Mouse (Mus musculus) myocyte (in vitro differentiated cells): ENCODE measurements around the gene Gimap9. TPM values are rescaled to one million over a fixed set of nuclear protein-coding genes. Genes with fewer than 3 reads are reported as not detected.

ENCODE experiments used
- H3K27me3 ChIP-seq: one replicate; pipeline ENCODE4 v1.6.1; 2011; ENCODE audit not compliant: control insufficient read depth, insufficient read depth, insufficient read length
- H3K36me3 ChIP-seq: one replicate; pipeline ENCODE4 v1.6.1; 2011; ENCODE audit not compliant: control insufficient read depth, insufficient read depth
- H3K4me2 ChIP-seq: one replicate; pipeline ENCODE4 v1.6.1; 2011; ENCODE audit warnings: low read depth, control low read depth
- H3K4me3 ChIP-seq: one replicate; pipeline ENCODE4 v1.5.1; 2011; ENCODE audit warnings: mild to moderate bottlenecking, control low read depth, moderate library complexity
- H3K79me2 ChIP-seq: one replicate; pipeline ENCODE4 v1.6.1; 2011; ENCODE audit not compliant: control insufficient read depth, insufficient read depth
- H3ac ChIP-seq: one replicate; pipeline ENCODE4 v1.6.1; 2011; ENCODE audit not compliant: control insufficient read depth, insufficient read length
- CEBPB ChIP-seq: IDR thresholded peaks from 2 replicates; pipeline ENCODE4 v1.6.1; 2011; ENCODE audit warnings: mild to moderate bottlenecking, moderate library complexity; ENCODE audit not compliant: poor library complexity, insufficient read depth, severe bottlenecking
- E2F4 ChIP-seq: IDR thresholded peaks from one replicate; pipeline ENCODE4 v1.6.1; 2011; ENCODE audit warnings: mild to moderate bottlenecking, control low read depth, moderate library complexity; ENCODE audit not compliant: insufficient read depth
- MAX ChIP-seq: IDR thresholded peaks from one replicate; pipeline ENCODE4 v1.6.1; 2011; ENCODE audit warnings: low read depth, mild to moderate bottlenecking, control low read depth
- MYOD1 ChIP-seq, 3 experiments: IDR thresholded peaks; one replicate each; pipeline ENCODE4 v1.6.1; 2011; ENCODE audit warnings: control low read depth in 2 of 3, low read depth in 2 of 3, mild to moderate bottlenecking in 2 of 3, moderate library complexity in 1 of 3; ENCODE audit not compliant: insufficient read length in 2 of 3, control insufficient read depth in 1 of 3
- MYOG ChIP-seq, 3 experiments: IDR thresholded peaks; one replicate each; pipeline ENCODE4 v1.6.1; 2011; ENCODE audit warnings: control low read depth in 2 of 3, low read depth in 2 of 3, mild to moderate bottlenecking in 2 of 3; ENCODE audit not compliant: insufficient read length in 2 of 3, control insufficient read depth in 1 of 3, insufficient read depth in 1 of 3
- POLR2A ChIP-seq: IDR thresholded peaks from one replicate; pipeline ENCODE4 v1.6.1; 2011; ENCODE audit warnings: low read depth, mild to moderate bottlenecking, control low read depth, moderate library complexity; ENCODE audit not compliant: insufficient read length
- POLR2AphosphoS2 ChIP-seq: IDR thresholded peaks from one replicate; pipeline ENCODE4 v1.6.1; 2011; ENCODE audit warnings: low read depth, control low read depth; ENCODE audit not compliant: insufficient read length
- REST ChIP-seq: IDR thresholded peaks from one replicate; pipeline ENCODE4 v1.6.1; 2011; ENCODE audit warnings: mild to moderate bottlenecking, control low read depth, moderate library complexity; ENCODE audit not compliant: insufficient read depth, insufficient read length
- SRF ChIP-seq: IDR thresholded peaks from one replicate; pipeline ENCODE4 v1.6.1; 2011; ENCODE audit warnings: low read depth; ENCODE audit not compliant: control insufficient read depth, insufficient read length
- TCF12 ChIP-seq: IDR thresholded peaks from one replicate; pipeline ENCODE4 v1.6.1; 2011; ENCODE audit warnings: mild to moderate bottlenecking, control low read depth; ENCODE audit not compliant: poor library complexity, insufficient read depth, severe bottlenecking
- TCF3 ChIP-seq: IDR thresholded peaks from one replicate; pipeline ENCODE4 v1.6.1; 2011; ENCODE audit warnings: low read depth, control low read depth; ENCODE audit not compliant: insufficient read length
- USF1 ChIP-seq: IDR thresholded peaks from one replicate; pipeline ENCODE4 v1.6.1; 2011; ENCODE audit warnings: low read depth, mild to moderate bottlenecking, control low read depth, moderate library complexity
- polyA plus RNA-seq: library from polyadenylated mRNA; unstranded; fragments of >200 nt; fragmentation: generic; extraction: Trizol; gene quantifications from one replicate; pipeline ENCODE4 v1.2.1, GENCODE M21; 2012; ENCODE audit warnings: missing spikeins

Gene Gimap9
- polyA plus RNA-seq, 1 experiment, result 0.42 TPM

DNA sequence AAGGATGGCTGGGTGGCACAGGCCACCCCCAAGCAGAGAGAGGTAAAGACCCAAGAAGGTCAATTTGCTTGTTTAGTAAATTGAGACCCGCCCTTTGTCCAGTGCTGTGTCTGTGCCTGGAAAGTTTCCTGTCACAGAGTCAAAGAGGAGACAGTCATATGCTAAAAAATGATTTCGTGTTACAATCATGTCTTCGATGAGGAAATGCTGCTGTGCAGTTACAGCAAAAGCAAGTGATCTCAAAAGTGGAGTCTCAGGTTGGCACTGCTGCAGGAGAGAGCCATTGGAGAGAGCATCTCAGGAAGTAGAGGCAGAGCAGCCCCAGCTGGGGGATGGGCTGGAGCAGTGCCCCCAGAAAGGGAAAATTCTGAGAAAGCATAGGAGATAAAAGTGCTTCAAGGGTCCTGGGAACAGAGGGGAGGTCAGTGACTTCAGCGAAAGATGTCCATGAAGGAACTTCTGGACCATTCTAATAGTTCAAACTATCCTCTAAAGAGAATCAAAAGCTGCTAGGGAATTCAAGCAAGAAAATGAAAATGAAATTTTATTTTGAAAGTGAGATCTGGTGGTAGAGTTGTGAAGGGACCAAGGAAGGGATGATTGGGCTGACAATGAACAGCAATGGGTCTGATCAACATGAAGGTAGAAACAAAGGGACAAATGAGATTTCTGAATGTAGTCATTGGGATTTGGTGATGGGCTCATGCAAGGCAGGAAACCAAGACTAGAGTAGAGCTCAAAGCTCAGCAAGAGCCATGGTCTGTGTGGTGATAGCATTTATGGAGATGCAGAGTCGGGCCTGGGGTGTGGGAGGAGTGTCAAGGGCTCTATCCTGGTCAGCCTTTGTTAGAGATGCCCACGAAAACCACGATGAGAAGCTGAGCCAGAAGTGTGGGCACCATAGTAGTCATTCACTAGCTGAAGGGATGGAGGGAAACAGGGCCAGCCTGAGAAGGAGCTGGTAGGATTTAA is 10.1 kb downstream of the Gimap9 start:
- Histone ChIP-seq H3K4me2 (no peak overlapping the region), H3K4me3 (no peak overlapping the region), H3ac (no peak overlapping the region)

GRCm38 (mm10) chr6:48687077-48687476 is 11.1 kb downstream of the Gimap9 start:
- H3ac ChIP-seq, result no peak overlapping the region
- no peaks in the 10 kb centered on the region for H3K27me3 ChIP-seq
- no peak overlapping the region for H3K4me3 ChIP-seq
- H3K4me2 ChIP-seq, result no peak overlapping the region
- H3K79me2 ChIP-seq, result no peaks in the 10 kb centered on the region
- no peaks in the 10 kb centered on the region for H3K36me3 ChIP-seq
- TF ChIP-seq TCF3, result no peak
- no peak for TF ChIP-seq E2F4
- TF ChIP-seq REST, result no peak
- no peak for TF ChIP-seq MYOG (IDR thresholded peaks at IDR 0.05; ENCODE audit: control insufficient read depth in 1 of 3, insufficient read depth in 1 of 3, insufficient read length in 2 of 3, low read depth in 2 of 3)
- no peak for TF ChIP-seq USF1
- no peak for TF ChIP-seq TCF12
- TF ChIP-seq POLR2AphosphoS2, result no peak
- TF ChIP-seq MYOD1 (IDR thresholded peaks at IDR 0.05; ENCODE audit: control insufficient read depth in 1 of 3, insufficient read length in 2 of 3, low read depth in 2 of 3), result no peak
- no peak for TF ChIP-seq MAX
- TF ChIP-seq SRF, result no peak
- no peak for TF ChIP-seq POLR2A
- TF ChIP-seq CEBPB, result no peak

More for the DNA sequence above, 10.1 kb downstream of the Gimap9 start:
- no peak for TF ChIP-seq MYOG (IDR thresholded peaks at IDR 0.05; ENCODE audit: control insufficient read depth in 1 of 3, insufficient read depth in 1 of 3, insufficient read length in 2 of 3, low read depth in 2 of 3)
- TF ChIP-seq SRF, result no peak
- TF ChIP-seq POLR2A, result no peak
- no peak for TF ChIP-seq TCF12
- TF ChIP-seq USF1, result no peak
- TF ChIP-seq E2F4, result no peak
- no peak for TF ChIP-seq TCF3
- no peak for TF ChIP-seq MAX
- TF ChIP-seq POLR2AphosphoS2, result no peak
- TF ChIP-seq CEBPB, result no peak
- Histone ChIP-seq H3K79me2 (no peaks in the 10 kb centered on the region), H3K36me3 (no peaks in the 10 kb centered on the region), H3K27me3 (no peaks in the 10 kb centered on the region)

DNA sequence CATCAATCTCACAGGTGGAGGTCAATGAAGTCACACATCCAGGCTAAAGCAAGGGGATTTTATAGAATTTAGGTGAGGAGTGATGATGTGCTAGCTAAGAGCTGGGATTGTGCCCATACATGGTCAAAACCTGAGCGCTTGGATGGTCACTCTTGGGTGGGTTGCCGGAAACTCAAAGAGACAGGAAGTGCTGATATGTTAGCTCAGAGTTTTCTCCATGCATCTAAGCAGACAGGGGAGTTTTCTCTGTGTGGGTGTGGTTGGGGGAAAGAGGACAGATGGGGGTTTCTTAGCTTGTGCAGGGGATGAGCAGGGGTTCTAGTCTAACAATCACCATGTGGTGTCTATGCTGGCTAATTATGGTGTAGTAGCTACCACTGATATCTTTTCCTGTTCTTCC is 13.4 kb downstream of the Gimap9 start:
- H3K36me3 ChIP-seq, result no peaks in the 10 kb centered on the region
- H3K4me2 ChIP-seq, result no peak overlapping the region
- no peak for TF ChIP-seq POLR2A
- no peak for TF ChIP-seq CEBPB
- no peak for TF ChIP-seq TCF12
- H3K27me3 ChIP-seq, result no peaks in the 10 kb centered on the region
- H3K79me2 ChIP-seq, result no peaks in the 10 kb centered on the region
- H3K4me3 ChIP-seq, result no peak overlapping the region
- no peak overlapping the region for H3ac ChIP-seq

DNA sequence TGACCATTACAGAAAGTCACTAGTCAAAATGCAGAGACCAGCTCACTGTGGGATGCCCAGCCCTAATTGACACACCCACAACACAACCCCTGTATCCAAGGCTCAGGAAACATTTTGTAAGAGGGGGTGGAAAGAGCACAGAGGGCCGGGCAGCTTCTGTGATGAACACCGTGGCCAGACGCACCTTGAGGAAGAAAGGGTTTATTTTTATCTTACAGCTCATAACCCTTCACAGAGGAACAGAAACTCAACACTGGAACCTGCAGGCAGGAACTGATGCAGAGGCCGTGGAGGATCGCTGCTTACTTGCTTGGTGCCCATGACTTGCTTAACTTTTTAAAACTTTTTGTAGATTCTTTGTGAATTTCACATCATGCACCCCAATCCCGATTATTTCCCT is 17.0 kb downstream of the Gimap9 start:
- Histone ChIP-seq H3K79me2 (no peaks in the 10 kb centered on the region), H3K27me3 (no peaks in the 10 kb centered on the region), H3K4me2 (no peak overlapping the region), H3ac (no peak overlapping the region), H3K36me3 (no peaks in the 10 kb centered on the region), H3K4me3 (no peak overlapping the region)
- TF ChIP-seq POLR2A (no peak), TCF3 (no peak), USF1 (no peak)

DNA sequence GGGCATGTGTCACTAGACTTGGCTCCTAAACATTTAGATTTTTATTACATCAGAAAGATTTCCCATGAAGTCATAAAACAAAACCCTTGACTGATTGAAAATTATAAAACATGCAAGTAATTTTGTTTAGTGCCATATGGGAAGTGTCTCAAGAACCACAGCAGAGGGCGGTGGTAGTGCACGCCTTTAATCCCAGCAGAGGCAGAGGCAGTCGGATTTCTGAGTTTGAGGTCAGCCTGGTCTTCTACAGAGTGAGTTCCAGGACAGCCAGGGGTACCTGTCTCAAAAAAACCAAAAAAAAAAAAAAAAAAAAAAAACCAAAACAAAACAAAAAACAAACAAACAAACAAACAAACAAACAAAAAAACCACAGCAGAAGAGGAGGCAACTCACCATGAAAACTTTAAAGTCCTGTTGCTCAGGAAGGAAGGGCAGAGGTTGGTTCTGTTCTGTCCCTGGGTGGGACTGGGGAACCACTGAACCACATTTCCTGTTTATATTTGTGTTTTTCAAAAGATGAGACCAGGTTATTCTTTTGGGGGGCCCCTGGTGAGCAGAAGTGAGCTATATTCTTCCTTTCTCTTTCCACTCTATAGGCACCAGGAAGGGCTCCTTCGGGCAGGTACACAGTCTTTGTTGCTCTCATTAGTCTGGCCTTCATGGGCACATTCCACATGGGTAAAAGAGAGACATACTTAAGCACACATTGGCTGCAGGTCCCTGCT is 21.1 kb downstream of the Gimap9 start:
- Histone ChIP-seq H3K4me3 (no peak overlapping the region), H3K36me3 (no peaks in the 10 kb centered on the region), H3K27me3 (no peaks in the 10 kb centered on the region), H3K79me2 (no peaks in the 10 kb centered on the region), H3ac (no peak overlapping the region), H3K4me2 (no peak overlapping the region)
- no peak for TF ChIP-seq TCF12
- TF ChIP-seq MAX, result no peak
- TF ChIP-seq REST, result no peak
- no peak for TF ChIP-seq CEBPB
- no peak for TF ChIP-seq MYOD1 (IDR thresholded peaks at IDR 0.05; ENCODE audit: control insufficient read depth in 1 of 3, insufficient read length in 2 of 3, low read depth in 2 of 3)
